Mouse (Mus musculus) adrenal gland, postnatal 36 days (tissue): ENCODE results near the gene Olfr798. TPM values are rescaled to one million over a fixed set of nuclear protein-coding genes. Genes with fewer than 3 reads are reported as not detected.

Experiments
- DNase-seq, 2 experiments: peaks; one replicate each; pipeline ENCODE4 v3.0.0; 2021; ENCODE audit warnings: mixed read lengths in 1 of 2
- long read RNA-seq, 2 experiments: library from polyadenylated mRNA; stranded (forward); transcript quantifications; one replicate each; pipeline ENCODE4 v2.0.0; 2021; ENCODE audit warnings: borderline sequencing depth in 2 of 2
- microRNA-seq: library from miRNA; unstranded; fragments of <30 nt; microRNA quantifications from one replicate; pipeline ENCODE4 v1.2.0, GENCODE M21; 2021
- total RNA-seq, 2 experiments: library from RNA; stranded (reverse); gene quantifications; 2 replicates each; pipeline ENCODE4 v1.2.3; 2021

Gene Olfr798
- not detected for total RNA-seq
- long read RNA-seq, experiment 1: 0 reads
- long read RNA-seq, experiment 2: 0 reads

DNA sequence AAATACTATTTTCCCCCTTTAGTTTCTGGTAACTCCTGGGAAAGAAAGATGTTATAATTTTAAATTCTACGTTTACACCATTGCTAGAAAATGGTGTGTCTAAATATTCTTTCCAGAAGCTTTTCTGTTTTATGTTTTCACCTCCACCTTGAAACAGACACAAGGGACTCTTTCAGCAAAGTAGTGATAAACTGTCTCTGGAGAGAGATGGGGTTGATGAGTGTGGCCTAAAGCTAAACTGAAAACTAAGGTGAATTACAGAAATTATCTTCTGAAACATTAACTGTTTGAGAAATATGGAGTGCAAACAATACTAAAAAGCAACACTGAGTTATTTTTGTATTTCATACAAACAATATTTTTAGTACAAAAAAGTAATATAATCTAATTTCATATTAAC, at the start of gene Olfr798:
Gene Olfr798 (minus strand): TSS at position 101 of the 400 bp plus-strand sequence.
- no peak for DNase-seq

DNA sequence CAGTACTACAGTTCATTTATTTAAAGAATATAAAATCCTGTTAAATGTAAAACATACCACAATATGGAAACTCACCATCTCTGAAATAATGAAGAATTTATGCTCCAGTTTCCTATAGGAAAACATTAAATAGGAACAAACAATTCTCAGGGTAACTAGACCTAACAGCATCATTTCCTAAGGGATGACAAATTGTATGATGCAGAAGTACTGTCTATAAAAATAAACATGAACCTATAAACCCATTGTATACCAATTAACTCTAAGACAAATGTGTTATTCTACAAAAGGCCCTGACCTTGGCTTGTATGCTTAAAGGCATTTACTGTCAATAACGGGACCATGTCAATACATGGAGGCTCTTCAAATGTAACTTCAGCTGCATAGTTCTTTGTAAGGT, 46.0 kb upstream of the Olfr798 start, which contains the start of gene Olfr801:
Gene Olfr801 (minus strand): TSS at position 101 of the 400 bp plus-strand sequence.
- no peak for DNase-seq

DNA sequence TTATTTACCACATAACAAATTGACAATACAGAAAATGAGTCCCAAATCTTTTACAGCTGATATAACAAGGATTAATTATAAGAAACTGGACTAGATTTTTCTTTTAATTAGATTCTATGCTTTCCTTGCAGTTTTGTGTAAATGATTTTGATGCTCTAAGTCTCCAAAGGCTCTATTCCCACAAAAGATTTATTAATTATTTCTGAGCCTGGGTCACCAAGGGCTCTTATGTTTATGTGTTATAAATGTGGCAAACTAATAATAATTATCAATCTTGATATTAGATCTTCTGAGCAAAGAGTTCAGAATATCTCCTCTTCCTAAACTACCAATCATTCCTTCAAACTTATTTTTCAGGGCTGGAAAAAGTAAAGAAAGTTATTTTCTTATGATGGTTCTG, 29.7 kb upstream of the Olfr798 start, which contains the start of gene Olfr800:
Gene Olfr800 (plus strand): TSS at position 301 of the 400 bp plus-strand sequence.
- no peak for DNase-seq

DNA sequence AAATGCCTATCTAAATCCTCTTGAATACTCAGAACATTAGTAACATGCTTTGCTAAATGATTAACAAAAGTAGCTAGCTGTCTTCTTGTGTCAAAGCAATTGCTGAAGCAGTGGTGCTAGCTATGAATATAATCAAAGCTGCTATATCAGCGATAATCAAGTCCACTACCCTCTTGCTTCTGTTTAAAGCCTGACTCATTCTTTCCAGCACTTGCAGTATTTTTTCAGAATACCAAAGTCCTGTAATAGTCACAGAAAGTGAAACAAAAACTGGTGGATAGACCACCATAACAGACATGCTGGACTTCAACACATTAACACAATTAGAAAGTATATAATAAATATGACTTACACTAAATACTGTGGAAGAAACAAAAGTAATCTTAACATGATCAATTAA, 24.0 kb upstream of the Olfr798 start:
- DNase-seq: no peak

DNA sequence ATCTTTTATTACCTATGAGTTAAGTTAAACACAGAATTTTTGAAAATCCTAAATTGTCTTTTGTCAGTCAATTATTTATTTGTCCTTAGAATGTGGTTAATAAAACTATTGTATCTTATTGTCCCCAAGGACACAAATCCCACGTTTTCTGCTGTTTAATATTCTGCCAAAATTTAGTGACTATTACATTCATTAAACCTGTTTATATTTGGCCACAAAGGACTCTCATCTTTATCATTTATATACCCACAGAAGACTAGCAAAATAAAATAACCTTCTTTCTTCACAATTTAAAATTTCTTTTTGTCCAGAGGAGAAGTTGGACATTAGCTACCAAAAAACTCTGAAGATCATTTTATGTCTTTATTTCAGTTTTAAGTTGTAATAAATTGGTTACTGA, 9.4 kb upstream of the Olfr798 start, which contains the start of gene Olfr799:
Gene Olfr799 (plus strand): TSS at position 301 of the 400 bp plus-strand sequence.
- DNase-seq: no peak

GRCm38 (mm10) chr10:129623251-129623650, 4.5 kb downstream of the Olfr798 start:
- DNase-seq: no peak

GRCm38 (mm10) chr10:129621724-129622123, 6.0 kb downstream of the Olfr798 start:
- DNase-seq: no peak

- DNase-seq: no peak
Observed at GRCm38 (mm10) chr10:129612470-129612869, 15.3 kb downstream of the Olfr798 start, which contains the start of gene Olfr796. Gene Olfr796 (minus strand): TSS chr10:129612570.

GRCm38 (mm10) chr10:129577066-129577465, 50.7 kb downstream of the Olfr798 start:
- no peak for DNase-seq

Small RNA genes lying within 50 kb of the gene (microRNA-seq; reads per million reads assigned to microRNA genes)
- not detected for gene Gm23252

Other genes with a start within 250 kb of the Olfr798 start
- gene Olfr784, start 243.9 kb downstream of the Olfr798 start, total RNA-seq: not detected
- gene Olfr785, start 222.5 kb downstream of the Olfr798 start, total RNA-seq: not detected
- not detected for gene Olfr786, start 200.6 kb downstream of the Olfr798 start, total RNA-seq
- gene Olfr787, start 166.1 kb downstream of the Olfr798 start, total RNA-seq: not detected
- gene Olfr788, start 156.9 kb downstream of the Olfr798 start, total RNA-seq: not detected
- gene Olfr789, start 143.2 kb downstream of the Olfr798 start, total RNA-seq: not detected
- not detected for gene Olfr790, start 129.4 kb downstream of the Olfr798 start, total RNA-seq
- gene Olfr791, start 106.1 kb downstream of the Olfr798 start, total RNA-seq: not detected
- not detected for gene Olfr792, start 88.8 kb downstream of the Olfr798 start, total RNA-seq
- not detected for gene Olfr794, start 60.3 kb downstream of the Olfr798 start, total RNA-seq
- not detected for gene Olfr796, start 15.4 kb downstream of the Olfr798 start, total RNA-seq
- gene Olfr799, start 9.6 kb upstream of the Olfr798 start, total RNA-seq: not detected
- gene Olfr800, start 29.8 kb upstream of the Olfr798 start, total RNA-seq: not detected
- gene Olfr801, start 45.9 kb upstream of the Olfr798 start, total RNA-seq: not detected
- not detected for gene Olfr802, start 60.2 kb upstream of the Olfr798 start, total RNA-seq
- not detected for gene Olfr803, start 66.4 kb upstream of the Olfr798 start, total RNA-seq
- not detected for gene Olfr804, start 75.3 kb upstream of the Olfr798 start, total RNA-seq
- not detected for gene Olfr805, start 101.4 kb upstream of the Olfr798 start, total RNA-seq
- gene Olfr806, start 114.0 kb upstream of the Olfr798 start, total RNA-seq: not detected
- gene Olfr807, start 129.9 kb upstream of the Olfr798 start, total RNA-seq: not detected
- not detected for gene Olfr808, start 137.5 kb upstream of the Olfr798 start, total RNA-seq
- gene Olfr809, start 146.7 kb upstream of the Olfr798 start, total RNA-seq: not detected
- gene Olfr810, start 167.0 kb upstream of the Olfr798 start, total RNA-seq: not detected
- gene Olfr811, start 176.5 kb upstream of the Olfr798 start, total RNA-seq: not detected
- gene Olfr812, start 218.2 kb upstream of the Olfr798 start, total RNA-seq: not detected
- gene Olfr813, start 227.4 kb upstream of the Olfr798 start, total RNA-seq: not detected